Mouse (Mus musculus): ENCODE measurements around the gene Kmt2d.

- peak; percentile 99 for TF ChIP-seq CTCF (IDR thresholded peaks at IDR 0.05)
- TF ChIP-seq EP300 (IDR thresholded peaks at IDR 0.05) = no peak
Observed at GRCm38 (mm10) chr15:98891907-98892606, 21.1 kb upstream of the Kmt2d start.
